Mouse (Mus musculus) G1E (cell line): Measurements from ENCODE around the gene Slc5a6. TPM values are rescaled to one million over a fixed set of nuclear protein-coding genes. Genes with fewer than 3 reads are reported as not detected.
"Not testable (repeated sequence)": the region's sequence is repeated elsewhere in the genome, so short reads cannot be mapped to it uniquely, and the experiment has no call there.

Source experiments
- ATAC-seq: 2 replicates; pipeline ENCODE4 v1.8.0; 2016; ENCODE audit warnings: mild to moderate bottlenecking; ENCODE audit not compliant: insufficient number of reproducible peaks, poor library complexity, low FRiP score, severe bottlenecking; ENCODE audit errors: extremely low read depth
- DNase-seq: peaks from one replicate; pipeline ENCODE4 v3.0.0; 2012; ENCODE audit warnings: low spot score
- H3K27me3 ChIP-seq: 2 replicates; pipeline ENCODE4 v1.6.1; 2012; ENCODE audit warnings: mild to moderate bottlenecking, low read length, inconsistent platforms; ENCODE audit not compliant: insufficient read depth
- H3K36me3 ChIP-seq: replicated peaks from 2 replicates; pipeline ENCODE3; 2012; ENCODE audit warnings: mild to moderate bottlenecking, inconsistent platforms
- H3K4me1 ChIP-seq: 2 replicates; pipeline ENCODE4 v1.6.1; 2012; ENCODE audit warnings: low read depth, low read length, inconsistent platforms, mixed read lengths; ENCODE audit not compliant: insufficient read depth
- H3K4me3 ChIP-seq: 2 replicates; pipeline ENCODE4 v1.5.1; 2012; ENCODE audit warnings: low read depth, mild to moderate bottlenecking, inconsistent platforms, low read length, moderate library complexity, mixed read lengths
- H3K9me3 ChIP-seq: replicated peaks from 2 replicates; pipeline ENCODE4 v1.6.1; 2012; ENCODE audit warnings: inconsistent platforms
- CTCF ChIP-seq: IDR thresholded peaks from 2 replicates; pipeline ENCODE4 v1.5.1; 2012; ENCODE audit warnings: low read depth, low read length, inconsistent platforms, mixed read lengths
- GATA1 ChIP-seq: IDR thresholded peaks from 2 replicates; pipeline ENCODE4 v1.6.1; 2012; ENCODE audit warnings: borderline replicate concordance, low read length, inconsistent platforms, mixed read lengths
- GATA2 ChIP-seq: IDR thresholded peaks from 2 replicates; pipeline ENCODE4 v1.6.1; 2012; ENCODE audit warnings: low read depth, low read length, inconsistent platforms, borderline replicate concordance
- POLR2AphosphoS5 ChIP-seq: IDR thresholded peaks from 2 replicates; pipeline ENCODE4 v1.6.1; 2012; ENCODE audit warnings: low read depth, low read length, inconsistent platforms; ENCODE audit not compliant: insufficient replicate concordance
- TAL1 ChIP-seq: conservative IDR thresholded peaks from 2 replicates; pipeline ENCODE4 v1.6.1; 2012; ENCODE audit warnings: low read depth, low read length, inconsistent platforms, mixed read lengths
- polyA plus RNA-seq: library from polyadenylated mRNA; stranded (reverse); fragments of >175 nt; gene quantifications from 2 replicates; pipeline ENCODE4 v1.2.3, GENCODE M21; 2012
- total RNA-seq, 2 experiments: library from RNA; stranded (forward) in 1 of 2; stranded (reverse) in 1 of 2; fragments of 200-1000 nt in 1 of 2; fragments of >200 nt in 1 of 2; fragmentation: Nextera tagmentation in 1 of 2; gene quantifications; 2 replicates each; pipeline ENCODE4 v1.2.3; 2014 to 2017

The Slc5a6 gene
- total and polyA plus RNA-seq, 3 experiments: 3.2 to 11.9 (median 5.2) TPM

- ATAC-seq (no peak), DNase-seq (no peak)
- Histone ChIP-seq H3K9me3 (no peaks in the 10 kb centered on the region), H3K4me1 (no peaks in the 10 kb centered on the region), H3K27me3 (no peaks in the 10 kb centered on the region), H3K36me3 (peaks cover 99% of the 10 kb centered on the region), H3K4me3 (no peak overlapping the region)
- TF ChIP-seq POLR2AphosphoS5 (no peak), CTCF (no peak), GATA2 (no peak), GATA1 (no peak), TAL1 (no peak)
These were observed 22.3 kb upstream of the Slc5a6 start for GRCm38 (mm10) chr5:31071059-31071458.

- DNase-seq (no peak), ATAC-seq (no peak)
- H3K9me3 ChIP-seq: no peaks in the 10 kb centered on the region
- no peaks in the 10 kb centered on the region for H3K27me3 ChIP-seq
- peaks cover 94% of the 10 kb centered on the region for H3K36me3 ChIP-seq
- TF ChIP-seq GATA1 (no peak), TAL1 (no peak)
- H3K4me3 ChIP-seq: no peak overlapping the region
- H3K4me1 ChIP-seq: no peaks in the 10 kb centered on the region
These were observed 21.1 kb upstream of the Slc5a6 start for GRCm38 (mm10) chr5:31069810-31070209.

- Histone ChIP-seq H3K36me3 (peaks cover 57% of the 10 kb centered on the region), H3K4me3 (peak overlapping the region; percentile 78), H3K4me1 (peaks cover 46% of the 10 kb centered on the region), H3K27me3 (no peaks in the 10 kb centered on the region), H3K9me3 (no peaks in the 10 kb centered on the region)
- ATAC-seq (no peak), DNase-seq (peak; percentile 26)
- TF ChIP-seq POLR2AphosphoS5 (0 out of 2 replicates have a peak, but pooled peaks have one; percentile 17), GATA1 (no peak), GATA2 (no peak), CTCF (no peak), TAL1 (no peak)
These were observed 6.8 kb upstream of the Slc5a6 start for GRCm38 (mm10) chr5:31055216-31056140.

GRCm38 (mm10) chr5:31054261-31055215, 5.8 kb upstream of the Slc5a6 start, which contains the start of gene Cad:
TSS of gene Cad (plus strand) at chr5:31054780.
- TF ChIP-seq TAL1 (no peak), POLR2AphosphoS5 (0 out of 2 replicates have a peak, but pooled peaks have one; percentile 16)
- no peaks in the 10 kb centered on the region for H3K27me3 ChIP-seq
- peaks cover 48% of the 10 kb centered on the region for H3K4me1 ChIP-seq
- H3K36me3 ChIP-seq: peaks cover 48% of the 10 kb centered on the region
- DNase-seq: peak; percentile 94
- no peaks in the 10 kb centered on the region for H3K9me3 ChIP-seq
- peak within 1 kb of the TSS; percentile 78 for H3K4me3 ChIP-seq
- ATAC-seq: peak; percentile 74

- H3K27me3 ChIP-seq, H3K9me3 ChIP-seq, ATAC-seq, DNase-seq: not testable (repeated sequence)
- Histone ChIP-seq H3K4me1 (peaks cover 47% of the 10 kb centered on the region), H3K4me3 (peak overlapping the region; percentile 78; the same call in 1 of the 2 replicates), H3K36me3 (peaks cover 40% of the 10 kb centered on the region)
These were observed 5.0 kb upstream of the Slc5a6 start for GRCm38 (mm10) chr5:31053728-31054127.

GRCm38 (mm10) chr5:31050427-31050826, 1.7 kb upstream of the Slc5a6 start:
- no peak for TF ChIP-seq POLR2AphosphoS5
- TF ChIP-seq TAL1: no peak
- TF ChIP-seq GATA1: no peak
- TF ChIP-seq CTCF: no peak
- TF ChIP-seq GATA2: no peak
- Histone ChIP-seq H3K36me3 (peaks cover 22% of the 10 kb centered on the region), H3K27me3 (no peaks in the 10 kb centered on the region), H3K9me3 (no peaks in the 10 kb centered on the region), H3K4me3 (no peak overlapping the region), H3K4me1 (peaks cover 43% of the 10 kb centered on the region)
- no peak for ATAC-seq
- no peak for DNase-seq
